Mouse (Mus musculus) cerebral cortex, adult 2 months (tissue): ENCODE measurements around the gene Mier3.

Experiments used
- WGBS: fragments of 180-500 bp; shearing (Covaris S2); methylation state at CpG from one replicate; pipeline ENCODE4 v1.1.7; 2018; 5-methylcytosine and 5-hydroxymethylcytosine counted together

Mier3 gene

GRCm38 (mm10) chr13:111680679-111681078, at the start of gene Mier3:
TSS of gene Mier3 (plus strand) at chr13:111680979.
- 90% methylated on average over 4 of the region's 4 CpGs for WGBS

GRCm38 (mm10) chr13:111634163-111635160, 46.3 kb upstream of the Mier3 start:
- WGBS, result 79% methylated on average over 16 of the region's 16 CpGs

GRCm38 (mm10) chr13:111640319-111640718, 40.5 kb upstream of the Mier3 start:
- 76% methylated on average over 6 of the region's 6 CpGs for WGBS

GRCm38 (mm10) chr13:111643636-111644035, 37.1 kb upstream of the Mier3 start:
- WGBS, result 76% methylated on average over 2 of the region's 2 CpGs

- 92% methylated on average over 9 of the region's 9 CpGs for WGBS
Measured at GRCm38 (mm10) chr13:111646204-111646603, 34.6 kb upstream of the Mier3 start.

- 93% methylated on average over 4 of the region's 4 CpGs for WGBS
Measured at GRCm38 (mm10) chr13:111647279-111647678, 33.5 kb upstream of the Mier3 start.

GRCm38 (mm10) chr13:111651020-111651419, 29.8 kb upstream of the Mier3 start:
- WGBS, result 53% methylated on average over 6 of the region's 6 CpGs

- WGBS, result 79% methylated on average over 4 of the region's 4 CpGs
Measured at GRCm38 (mm10) chr13:111655273-111655672, 25.5 kb upstream of the Mier3 start.

GRCm38 (mm10) chr13:111655856-111656255, 24.9 kb upstream of the Mier3 start:
- WGBS, result 56% methylated on average over 2 of the region's 2 CpGs

- WGBS, result 85% methylated on average over 10 of the region's 10 CpGs
Measured at GRCm38 (mm10) chr13:111656309-111656708, 24.5 kb upstream of the Mier3 start.

GRCm38 (mm10) chr13:111656769-111657168, 24.0 kb upstream of the Mier3 start:
- 85% methylated on average over 3 of the region's 3 CpGs for whole genome bisulfite sequencing

- WGBS, result 83% methylated on average over 12 of the region's 12 CpGs
Measured at GRCm38 (mm10) chr13:111658501-111659280, 22.1 kb upstream of the Mier3 start.

GRCm38 (mm10) chr13:111659430-111659829, 21.3 kb upstream of the Mier3 start:
- WGBS, result 86% methylated on average over 8 of the region's 8 CpGs

GRCm38 (mm10) chr13:111660072-111660471, 20.7 kb upstream of the Mier3 start:
- WGBS, result 87% methylated on average over 13 of the region's 13 CpGs

GRCm38 (mm10) chr13:111660556-111660955, 20.2 kb upstream of the Mier3 start:
- WGBS, result 87% methylated on average over 3 of the region's 3 CpGs

- WGBS, result 91% methylated on average over 7 of the region's 7 CpGs
Measured at GRCm38 (mm10) chr13:111668016-111668415, 12.8 kb upstream of the Mier3 start.

- 93% methylated on average over 3 of the region's 3 CpGs for WGBS
Measured at GRCm38 (mm10) chr13:111676841-111677240, 3.9 kb upstream of the Mier3 start.

- 57% methylated on average over 5 of the region's 5 CpGs for WGBS
Measured at GRCm38 (mm10) chr13:111684056-111684625, 3.4 kb downstream of the Mier3 start.

- WGBS, result under 1% methylated on average over 82 of the region's 86 CpGs
Measured at GRCm38 (mm10) chr13:111685751-111686462, 5.1 kb downstream of the Mier3 start.

GRCm38 (mm10) chr13:111686522-111687284, 5.9 kb downstream of the Mier3 start:
- WGBS, result under 1% methylated on average over 78 of the region's 101 CpGs
